Mouse (Mus musculus): ENCODE results near the gene Slit3.

- TF ChIP-seq GATA1 (IDR thresholded peaks at IDR 0.05; ENCODE audit: borderline replicate concordance, low read length) (no peak), FLI1 (IDR thresholded peaks at IDR 0.05; ENCODE audit: low read length) (no peak)
These were observed 948 bp upstream of the Slit3 start for GRCm38 (mm10) chr11:35120076-35120475.
